Mouse (Mus musculus): ENCODE measurements around the gene Cd93.

Gene Cd93

GRCm38 (mm10) chr2:148443249-148443958 lies at the start of gene Cd93:
Gene Cd93, minus strand, starts transcription at chr2:148443563.
- 64% methylated on average over 13 of the region's 13 CpGs for WGBS

- WGBS, result 78% methylated on average over 4 of the region's 4 CpGs
Measured at GRCm38 (mm10) chr2:148492108-148492507, 48.7 kb upstream of the Cd93 start.

DNA sequence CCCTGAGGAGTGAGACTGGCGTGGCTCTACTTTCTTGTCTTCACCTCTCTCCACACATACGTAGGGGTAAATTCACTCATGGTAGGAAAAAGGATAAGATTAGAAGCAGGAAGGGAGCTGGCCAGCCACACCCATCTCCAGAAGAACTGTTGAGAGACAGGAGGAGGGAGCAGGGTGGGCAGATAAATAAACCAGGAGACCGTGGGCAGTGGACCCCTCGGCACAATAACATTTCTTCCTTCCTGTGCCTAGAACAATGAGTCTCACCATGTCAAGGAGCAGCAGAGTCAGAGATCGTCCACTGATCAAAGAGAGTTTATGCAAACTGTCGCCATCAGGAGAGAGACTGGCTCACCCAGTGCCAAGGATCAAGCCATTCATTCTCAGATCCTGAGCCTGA lies 46.8 kb upstream of the Cd93 start:
- WGBS, result 75% methylated on average over 6 of the region's 6 CpGs

- 83% methylated on average over 2 of the region's 2 CpGs for WGBS
Measured at GRCm38 (mm10) chr2:148488885-148489284, 45.5 kb upstream of the Cd93 start.

GRCm38 (mm10) chr2:148485576-148485975 lies 42.2 kb upstream of the Cd93 start:
- 93% methylated on average over 4 of the region's 4 CpGs for WGBS

DNA sequence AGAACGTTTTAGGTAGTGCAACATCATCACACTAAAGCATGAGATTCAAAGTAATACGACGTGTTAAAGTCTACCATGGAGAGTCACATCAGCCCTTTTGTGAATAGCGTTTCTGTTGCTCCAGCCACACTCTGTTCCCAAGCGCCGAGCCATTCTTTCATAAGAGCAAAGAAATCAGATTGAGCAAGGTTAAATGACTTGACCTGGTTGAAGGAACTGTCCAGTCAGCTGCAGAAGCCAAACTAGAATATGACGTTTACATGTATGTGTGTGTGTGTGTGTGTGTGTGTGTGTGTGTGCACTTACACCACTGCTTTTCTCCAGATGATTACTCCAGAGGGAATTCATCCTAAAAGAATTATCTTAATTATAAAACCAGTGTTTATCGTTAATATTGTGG lies 37.0 kb upstream of the Cd93 start:
- 91% methylated on average over 8 of the region's 8 CpGs for WGBS

DNA sequence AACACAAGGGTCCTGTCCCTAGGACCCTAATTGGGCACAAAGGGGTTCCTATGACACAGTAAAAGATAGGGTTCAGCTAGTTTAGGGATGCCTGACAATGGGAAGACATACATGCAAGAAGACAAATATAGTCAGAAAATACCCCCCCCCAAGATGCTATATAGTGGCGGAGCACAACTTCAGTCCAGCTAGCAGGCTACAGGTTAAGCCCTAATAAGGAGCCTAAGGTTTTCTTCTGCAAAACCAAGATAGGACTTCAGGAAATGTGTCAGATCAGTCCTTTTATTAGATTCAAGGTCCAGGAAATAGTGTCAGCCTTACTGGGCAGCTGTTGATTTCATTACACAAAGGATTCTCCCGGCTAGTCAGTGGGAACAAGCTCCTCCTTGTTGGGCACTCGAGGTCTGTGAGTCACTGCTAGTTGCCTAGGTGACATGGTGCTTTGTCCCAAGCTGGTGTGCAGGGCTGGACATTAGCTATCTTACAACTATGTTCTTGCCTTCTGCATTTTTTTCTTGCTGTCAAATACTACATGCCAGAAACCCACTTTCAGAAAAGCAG lies 34.9 kb upstream of the Cd93 start:
- 48% methylated on average over 3 of the region's 3 CpGs for WGBS

DNA sequence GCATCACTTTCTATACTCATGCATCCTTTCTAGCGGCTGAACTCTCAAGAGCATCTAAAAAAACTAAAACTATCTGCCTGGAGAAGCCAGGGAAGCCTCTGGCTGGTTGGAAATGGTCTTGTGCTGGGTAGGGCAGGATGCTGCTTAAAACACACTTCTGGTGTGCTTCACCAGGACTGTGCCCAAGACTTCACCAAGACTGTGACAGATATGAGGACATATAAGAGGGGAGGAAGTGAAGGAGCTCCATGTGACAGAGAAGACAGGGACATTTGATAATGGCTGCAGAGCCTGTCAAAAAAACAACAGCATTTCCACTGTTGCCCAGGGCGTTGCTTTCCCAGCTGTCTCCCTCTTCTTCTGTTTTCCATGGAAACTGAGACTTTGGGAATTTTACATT lies 34.0 kb upstream of the Cd93 start:
- 80% methylated on average over 2 of the region's 2 CpGs for WGBS

- WGBS, result 83% methylated on average over 4 of the region's 4 CpGs
Measured at GRCm38 (mm10) chr2:148476576-148476975, 33.2 kb upstream of the Cd93 start.

DNA sequence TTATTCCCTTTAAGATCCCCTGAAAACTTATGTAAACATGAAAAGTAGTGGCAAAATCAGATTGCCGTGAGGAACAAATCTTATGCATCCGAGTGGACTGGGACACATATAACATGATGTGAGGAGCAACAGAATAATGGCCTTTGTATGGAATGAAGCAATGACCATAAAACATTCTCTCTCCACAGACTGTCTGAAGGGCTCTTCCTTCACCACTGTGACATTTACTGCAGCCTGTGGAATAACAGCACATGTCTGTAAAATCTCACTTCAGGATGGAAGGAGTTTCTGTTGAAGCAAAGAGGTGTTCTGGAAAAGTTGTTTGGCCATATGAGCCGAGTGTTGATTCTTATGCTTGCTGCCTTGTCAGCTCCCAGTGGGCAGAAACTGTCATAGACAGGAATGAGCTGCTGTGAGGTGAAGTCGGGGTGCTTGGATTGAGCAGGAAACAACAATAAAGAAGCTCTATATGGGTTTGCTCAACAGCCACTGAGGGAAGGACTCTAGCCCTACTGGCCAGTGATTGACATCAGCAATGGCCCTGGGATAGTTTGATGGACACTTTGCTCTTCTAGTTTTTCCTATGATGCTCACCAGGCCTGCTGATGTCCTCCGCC lies 32.6 kb upstream of the Cd93 start:
- 88% methylated on average over 5 of the region's 5 CpGs for WGBS

GRCm38 (mm10) chr2:148469341-148470238 lies 26.2 kb upstream of the Cd93 start:
- 54% methylated on average over 6 of the region's 7 CpGs for WGBS

DNA sequence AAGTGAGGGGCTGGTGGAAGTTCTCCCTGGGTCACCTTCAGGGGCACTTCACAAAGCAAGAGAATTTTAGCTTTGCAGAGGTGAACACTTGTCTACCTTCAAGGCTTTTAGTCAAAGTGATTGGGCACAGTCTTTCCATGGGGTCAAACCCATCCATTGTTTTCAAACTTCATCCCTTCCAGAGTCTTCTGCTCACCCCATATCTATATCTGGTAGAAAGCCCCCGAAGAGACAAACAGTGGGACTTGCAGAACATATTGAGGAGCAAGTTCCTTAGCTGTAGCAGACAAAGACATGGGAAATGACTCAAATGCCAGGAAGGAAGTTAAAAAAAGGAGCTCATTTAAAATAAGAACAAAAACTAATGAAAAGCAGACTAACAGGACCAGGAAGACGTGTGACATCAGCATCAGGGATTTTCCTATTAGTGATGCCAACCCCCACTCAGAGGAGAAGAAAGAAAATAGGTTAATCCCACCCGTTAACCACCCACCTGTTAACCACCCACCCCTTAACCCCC lies 24.6 kb upstream of the Cd93 start:
- 56% methylated on average over 3 of the region's 3 CpGs for WGBS

- 88% methylated on average over 4 of the region's 4 CpGs for WGBS
Measured at GRCm38 (mm10) chr2:148454014-148454542, 10.7 kb upstream of the Cd93 start.

DNA sequence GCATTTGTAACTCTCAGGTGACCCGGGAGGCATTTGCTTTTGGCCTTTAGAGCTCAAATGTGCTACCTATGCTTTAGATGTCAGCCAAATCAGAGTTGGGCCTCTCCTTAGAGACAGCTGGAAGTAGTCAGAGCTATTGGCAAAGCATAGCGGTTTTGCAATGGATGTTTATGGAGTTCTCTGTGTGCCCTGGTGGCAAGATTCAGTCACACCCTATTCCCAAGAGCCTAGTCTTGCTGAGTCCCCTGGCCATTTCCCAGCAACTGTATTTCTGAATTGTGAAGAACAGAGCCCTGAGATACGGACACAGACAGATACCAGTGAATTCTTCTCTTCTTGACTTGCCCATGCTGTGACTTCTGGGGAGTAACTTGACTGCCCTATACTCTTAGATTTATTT lies 9.7 kb upstream of the Cd93 start:
- 93% methylated on average over 3 of the region's 3 CpGs for WGBS

- 70% methylated on average over 5 of the region's 5 CpGs for WGBS
Measured at GRCm38 (mm10) chr2:148451498-148451897, 8.1 kb upstream of the Cd93 start.

GRCm38 (mm10) chr2:148450616-148451015 lies 7.3 kb upstream of the Cd93 start:
- WGBS, result 89% methylated on average over 5 of the region's 5 CpGs

DNA sequence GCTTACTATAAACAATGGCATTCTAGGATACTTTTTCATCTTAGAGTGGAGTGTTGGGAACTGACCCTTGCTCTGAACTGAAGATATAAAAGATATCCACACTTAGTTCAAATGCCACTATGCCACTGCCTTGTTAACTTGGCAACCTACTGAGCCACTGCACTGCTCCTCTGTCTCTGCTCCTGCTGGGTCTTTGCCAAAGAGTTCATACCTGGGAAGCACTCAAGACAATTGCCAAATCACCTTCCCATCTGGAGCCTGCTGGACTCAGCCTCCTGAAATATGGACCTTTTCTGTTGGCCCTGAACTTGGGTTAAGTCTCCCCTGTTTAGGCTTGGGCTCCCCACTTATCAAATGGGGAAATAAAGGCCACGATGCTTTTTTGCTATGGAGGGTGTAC lies 6.3 kb upstream of the Cd93 start:
- 94% methylated on average over 1 of the region's 1 CpGs for WGBS

GRCm38 (mm10) chr2:148446446-148446845 lies 3.1 kb upstream of the Cd93 start:
- WGBS, result 85% methylated on average over 3 of the region's 3 CpGs

- WGBS, result 98% methylated on average over 1 of the region's 1 CpGs
Measured at GRCm38 (mm10) chr2:148445616-148446015, 2.3 kb upstream of the Cd93 start.

DNA sequence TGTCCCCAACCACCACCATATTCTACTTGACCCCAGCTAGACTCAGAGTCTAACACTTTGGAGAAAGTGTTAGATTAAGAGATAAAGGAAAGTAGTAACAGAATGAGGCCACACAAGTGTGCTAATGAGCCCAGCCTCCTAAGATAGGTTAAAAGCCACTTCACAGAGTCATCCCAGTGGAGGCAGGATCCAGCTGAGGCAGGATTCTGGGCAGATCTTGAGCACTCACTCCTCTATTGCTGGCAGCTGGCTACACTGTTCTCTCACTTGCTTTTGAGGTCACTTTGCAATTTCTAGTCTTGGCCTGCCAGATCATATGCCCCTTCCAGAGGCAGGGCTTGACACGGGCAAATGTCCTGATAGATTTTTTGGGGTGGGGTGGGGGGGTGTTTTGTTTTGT lies 1.1 kb upstream of the Cd93 start:
- WGBS, result 88% methylated on average over 1 of the region's 1 CpGs

- WGBS, result 86% methylated on average over 4 of the region's 4 CpGs
Measured at GRCm38 (mm10) chr2:148442710-148443109, 653 bp downstream of the Cd93 start.

DNA sequence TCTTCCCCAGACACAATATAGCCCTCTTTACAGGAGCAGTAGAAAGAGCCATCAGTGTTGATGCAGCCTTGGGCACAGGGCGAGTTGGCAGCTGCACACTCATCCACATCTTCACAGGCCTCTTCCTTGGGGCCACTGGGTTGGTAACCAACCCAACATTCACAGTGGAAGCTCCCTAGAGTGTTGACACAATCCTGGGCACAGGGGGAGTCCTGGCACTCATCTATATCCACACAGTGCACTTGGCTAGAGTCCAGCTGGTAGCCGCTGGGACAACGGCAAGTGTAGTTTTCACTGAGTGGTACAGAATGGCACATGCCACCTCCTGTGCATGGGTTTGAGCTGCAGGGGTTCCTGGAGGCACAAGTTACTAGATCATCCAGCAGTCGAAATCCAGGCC lies 1.2 kb downstream of the Cd93 start:
- 69% methylated on average over 4 of the region's 4 CpGs for WGBS

All from cerebral cortex, adult 2 months (tissue).